Mouse (Mus musculus): ENCODE data around the gene Ece2. TPM values are rescaled to one million over a fixed set of nuclear protein-coding genes. Genes with fewer than 3 reads are reported as not detected.
A peak's percentile ranks its signal among the peaks of the same experiment; 100 is the strongest.
"Not testable (repeated sequence)": the region's sequence is repeated elsewhere in the genome, so short reads cannot be mapped to it uniquely, and the experiment has no call there.

Ece2 gene
- polyA plus RNA-seq, 1 experiment from 2014 or later: 3.3 TPM

GRCm38 (mm10) chr16:20643911-20644310 is 14.3 kb downstream of the Ece2 start:
- 93% methylated on average over 7 of the region's 7 CpGs for WGBS

GRCm38 (mm10) chr16:20651076-20651946 is 21.7 kb downstream of the Ece2 start, which contains the start of gene Psmd2:
Gene Psmd2 (plus strand): TSS chr16:20651652.
- Histone ChIP-seq H3K9ac (ENCODE audit: low read depth, low read length) (peak within 1 kb of the TSS; percentile 90), H3K27ac (replicated peaks; ENCODE audit: low read depth, low read length) (peak within 1 kb of the TSS; percentile 66), H3K4me1 (ENCODE audit: control insufficient read depth, insufficient read depth, low read length) (peaks cover 8% of the 10 kb centered on the region), H3K9me3 (ENCODE audit: control insufficient read depth, low read length) (no peaks in the 10 kb centered on the region), H3K4me2 (ENCODE audit: low read depth, low read length) (peak within 1 kb of the TSS; percentile 74), H3K4me3 (ENCODE audit: low read depth, low read length) (peak within 1 kb of the TSS; percentile 90), H3K36me3 (ENCODE audit: control insufficient read depth, insufficient read depth, low read length) (peaks cover 34% of the 10 kb centered on the region), H3K27me3 (replicated peaks; ENCODE audit: control insufficient read depth, insufficient read depth, low read length) (no peaks in the 10 kb centered on the region)
- WGBS: 2% methylated on average over 46 of the region's 46 CpGs
- DNase-seq (ENCODE audit: low spot score) (peak; percentile 97), ATAC-seq (ENCODE audit: low read depth) (peak; percentile 98)

More at GRCm38 (mm10) chr16:20643911-20644310, 14.3 kb downstream of the Ece2 start:
- Histone ChIP-seq H3K27ac (replicated peaks; ENCODE audit: low read depth, low read length) (no peak overlapping the region), H3K4me2 (ENCODE audit: low read depth, low read length) (no peak overlapping the region), H3K27me3 (replicated peaks; ENCODE audit: control insufficient read depth, insufficient read depth, low read length) (no peaks in the 10 kb centered on the region), H3K4me1 (ENCODE audit: control insufficient read depth, insufficient read depth, low read length) (no peaks in the 10 kb centered on the region), H3K9ac (ENCODE audit: low read depth, low read length) (no peak overlapping the region), H3K4me3 (ENCODE audit: low read depth, low read length) (no peak overlapping the region), H3K9me3 (ENCODE audit: control insufficient read depth, low read length) (no peaks in the 10 kb centered on the region), H3K36me3 (ENCODE audit: control insufficient read depth, insufficient read depth, low read length) (no peaks in the 10 kb centered on the region)
- DNase-seq (ENCODE audit: low spot score) (no peak), ATAC-seq (ENCODE audit: low read depth) (no peak)

- ATAC-seq (ENCODE audit: low read depth) (0 out of 2 replicates have a peak, but pooled peaks have one; percentile 7), DNase-seq (ENCODE audit: low spot score) (no peak)
- H3K4me3 ChIP-seq (ENCODE audit: low read depth, low read length): peak overlapping the region; percentile 90
- WGBS: 6% methylated on average over 12 of the region's 12 CpGs
- peaks cover 8% of the 10 kb centered on the region for H3K4me1 ChIP-seq (ENCODE audit: control insufficient read depth, insufficient read depth, low read length)
- no peaks in the 10 kb centered on the region for H3K9me3 ChIP-seq (ENCODE audit: control insufficient read depth, low read length)
- H3K4me2 ChIP-seq (ENCODE audit: low read depth, low read length): peak overlapping the region; percentile 74
- peak overlapping the region; percentile 90 for H3K9ac ChIP-seq (ENCODE audit: low read depth, low read length)
- H3K27me3 ChIP-seq (replicated peaks; ENCODE audit: control insufficient read depth, insufficient read depth, low read length): no peaks in the 10 kb centered on the region
- peak overlapping the region; percentile 17; the same call in 1 of the 2 replicates for H3K27ac ChIP-seq (replicated peaks; ENCODE audit: low read depth, low read length)
- H3K36me3 ChIP-seq (ENCODE audit: control insufficient read depth, insufficient read depth, low read length): peaks cover 41% of the 10 kb centered on the region
Observed at GRCm38 (mm10) chr16:20651947-20652310, 22.3 kb downstream of the Ece2 start.

- Histone ChIP-seq H3K27ac (replicated peaks; ENCODE audit: low read depth, low read length) (no peak overlapping the region), H3K4me3 (ENCODE audit: low read depth, low read length) (no peak overlapping the region), H3K27me3 (replicated peaks; ENCODE audit: control insufficient read depth, insufficient read depth, low read length) (no peaks in the 10 kb centered on the region), H3K4me2 (ENCODE audit: low read depth, low read length) (no peak overlapping the region), H3K4me1 (ENCODE audit: control insufficient read depth, insufficient read depth, low read length) (peaks cover 8% of the 10 kb centered on the region), H3K36me3 (ENCODE audit: control insufficient read depth, insufficient read depth, low read length) (peaks cover 54% of the 10 kb centered on the region), H3K9me3 (ENCODE audit: control insufficient read depth, low read length) (no peaks in the 10 kb centered on the region), H3K9ac (ENCODE audit: low read depth, low read length) (no peak overlapping the region)
- ATAC-seq (ENCODE audit: low read depth) (no peak), DNase-seq (ENCODE audit: low spot score) (no peak)
- 53% methylated on average over 2 of the region's 2 CpGs for WGBS
Observed at GRCm38 (mm10) chr16:20653315-20653714, 23.7 kb downstream of the Ece2 start.

- ATAC-seq (ENCODE audit: low read depth) (no peak), DNase-seq (ENCODE audit: low spot score) (no peak)
- Histone ChIP-seq H3K4me1 (ENCODE audit: control insufficient read depth, insufficient read depth, low read length) (peaks cover 4% of the 10 kb centered on the region; the same call in 1 of the 2 replicates), H3K4me3 (ENCODE audit: low read depth, low read length) (no peak overlapping the region), H3K9me3 (ENCODE audit: control insufficient read depth, low read length) (no peaks in the 10 kb centered on the region), H3K36me3 (ENCODE audit: control insufficient read depth, insufficient read depth, low read length) (peaks cover 98% of the 10 kb centered on the region), H3K4me2 (ENCODE audit: low read depth, low read length) (no peak overlapping the region), H3K27ac (replicated peaks; ENCODE audit: low read depth, low read length) (no peak overlapping the region), H3K9ac (ENCODE audit: low read depth, low read length) (no peak overlapping the region), H3K27me3 (replicated peaks; ENCODE audit: control insufficient read depth, insufficient read depth, low read length) (no peaks in the 10 kb centered on the region)
- WGBS: 94% methylated on average over 4 of the region's 4 CpGs
Observed at GRCm38 (mm10) chr16:20657661-20658060, 28.0 kb downstream of the Ece2 start.

GRCm38 (mm10) chr16:20668013-20668412 is 38.4 kb downstream of the Ece2 start, which contains the start of gene Eif4g1:
Gene Eif4g1 (plus strand): TSS chr16:20668313.
- not testable (repeated sequence) for H3K27me3 ChIP-seq (replicated peaks; ENCODE audit: control insufficient read depth, insufficient read depth, low read length); H3K4me1 ChIP-seq (ENCODE audit: control insufficient read depth, insufficient read depth, low read length); H3K9ac ChIP-seq (ENCODE audit: low read depth, low read length); H3K4me2 ChIP-seq (ENCODE audit: low read depth, low read length); ATAC-seq (ENCODE audit: low read depth); H3K9me3 ChIP-seq (ENCODE audit: control insufficient read depth, low read length); H3K27ac ChIP-seq (replicated peaks; ENCODE audit: low read depth, low read length); H3K4me3 ChIP-seq (ENCODE audit: low read depth, low read length); DNase-seq (ENCODE audit: low spot score)
- H3K36me3 ChIP-seq (ENCODE audit: control insufficient read depth, insufficient read depth, low read length): peaks cover 15% of the 10 kb centered on the region
- 98% methylated on average over 4 of the region's 6 CpGs for WGBS

GRCm38 (mm10) chr16:20670291-20670690 is 40.7 kb downstream of the Ece2 start:
- DNase-seq (ENCODE audit: low spot score): no peak
- Histone ChIP-seq H3K27me3 (replicated peaks; ENCODE audit: control insufficient read depth, insufficient read depth, low read length) (no peaks in the 10 kb centered on the region), H3K27ac (replicated peaks; ENCODE audit: low read depth, low read length) (no peak overlapping the region), H3K9ac (ENCODE audit: low read depth, low read length) (no peak overlapping the region), H3K36me3 (ENCODE audit: control insufficient read depth, insufficient read depth, low read length) (peaks cover 14% of the 10 kb centered on the region), H3K4me2 (ENCODE audit: low read depth, low read length) (no peak overlapping the region), H3K4me3 (ENCODE audit: low read depth, low read length) (no peak overlapping the region), H3K9me3 (ENCODE audit: control insufficient read depth, low read length) (no peaks in the 10 kb centered on the region), H3K4me1 (ENCODE audit: control insufficient read depth, insufficient read depth, low read length) (peaks cover 13% of the 10 kb centered on the region; the same call in 1 of the 2 replicates)
- no peak for ATAC-seq (ENCODE audit: low read depth)
- 75% methylated on average over 3 of the region's 3 CpGs for WGBS

GRCm38 (mm10) chr16:20671886-20672285 is 42.3 kb downstream of the Ece2 start:
- WGBS: 24% methylated on average over 6 of the region's 6 CpGs
- no peaks in the 10 kb centered on the region for H3K9me3 ChIP-seq (ENCODE audit: control insufficient read depth, low read length)
- no peaks in the 10 kb centered on the region for H3K27me3 ChIP-seq (replicated peaks; ENCODE audit: control insufficient read depth, insufficient read depth, low read length)
- H3K36me3 ChIP-seq (ENCODE audit: control insufficient read depth, insufficient read depth, low read length): peaks cover 30% of the 10 kb centered on the region
- no peak overlapping the region for H3K9ac ChIP-seq (ENCODE audit: low read depth, low read length)
- DNase-seq (ENCODE audit: low spot score): no peak
- ATAC-seq (ENCODE audit: low read depth): no peak
- H3K27ac ChIP-seq (replicated peaks; ENCODE audit: low read depth, low read length): 0 out of 2 replicates have a peak overlapping the region, but pooled peaks have one; percentile 16
- peaks cover 13% of the 10 kb centered on the region; the same call in 1 of the 2 replicates for H3K4me1 ChIP-seq (ENCODE audit: control insufficient read depth, insufficient read depth, low read length)
- H3K4me2 ChIP-seq (ENCODE audit: low read depth, low read length): peak overlapping the region; percentile 98
- peak overlapping the region; percentile 95 for H3K4me3 ChIP-seq (ENCODE audit: low read depth, low read length)

Data from embryonic facial prominence, embryonic 14.5 days (tissue).